Comparison of ENCODE assay signal across 28 mouse cellular contexts in the genomic region with DNA sequence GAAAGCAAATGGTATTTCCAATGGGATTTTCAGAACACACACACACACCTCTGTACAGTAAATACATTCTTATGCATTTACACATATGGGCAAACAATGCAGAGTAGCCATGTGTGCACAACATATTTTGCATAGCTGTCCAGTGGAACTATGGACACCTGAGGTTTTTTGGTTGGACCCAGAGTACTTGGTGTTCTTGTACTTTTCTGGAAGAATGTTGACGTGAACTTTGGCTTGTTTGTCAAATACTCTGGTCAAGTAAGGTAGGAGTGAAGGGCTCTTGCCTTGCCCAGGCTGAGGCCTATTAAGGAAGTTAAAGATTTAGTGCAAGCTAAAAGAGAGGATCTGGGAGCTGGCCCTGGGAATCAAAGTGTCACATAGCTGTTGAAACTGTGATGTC.
DNase-seq lines count a peak whose midpoint lies in the region; ATAC-seq lines count a peak whose summit lies in the region.
"Had no signal": no experiment of that assay in that cellular context is flagged by ENCODE, and none has a peak within 500 bp of the region (broad histone marks: within the 10 kb centered on the region; RNA-seq: fewer than 3 reads in every experiment).

No protein-coding gene starts in this region.

- H3K4me3 ChIP-seq in lung, embryonic 15.5 days: no peak overlapping the region
- H3K4me3 ChIP-seq: embryonic facial prominence, embryonic 10.5 days; embryonic facial prominence, embryonic 13.5 days; erythroblast, embryonic 14.5 days; forebrain, embryonic 12.5 days; forebrain, embryonic 15.5 days; heart, embryonic 12.5 days; heart, embryonic 15.5 days; hindbrain, embryonic 10.5 days; hindbrain, embryonic 13.5 days had no signal

- H3K27me3 ChIP-seq in lung, embryonic 15.5 days: no peaks in the 10 kb centered on the region
- H3K27me3 ChIP-seq: embryonic facial prominence, embryonic 13.5 days; forebrain, embryonic 12.5 days; forebrain, embryonic 15.5 days; heart, embryonic 12.5 days; heart, embryonic 15.5 days; hindbrain, embryonic 13.5 days had no signal

- H3K9me3 ChIP-seq in lung, embryonic 15.5 days: no peaks in the 10 kb centered on the region
- H3K9me3 ChIP-seq: embryonic facial prominence, embryonic 10.5 days; embryonic facial prominence, embryonic 13.5 days; forebrain, embryonic 12.5 days; forebrain, embryonic 15.5 days; heart, embryonic 12.5 days; heart, embryonic 15.5 days; hindbrain, embryonic 10.5 days; hindbrain, embryonic 13.5 days had no signal

- H3K36me3 ChIP-seq in lung, embryonic 15.5 days: no peaks in the 10 kb centered on the region
- H3K36me3 ChIP-seq: embryonic facial prominence, embryonic 10.5 days; embryonic facial prominence, embryonic 13.5 days; forebrain, embryonic 12.5 days; forebrain, embryonic 15.5 days; heart, embryonic 12.5 days; heart, embryonic 15.5 days; hindbrain, embryonic 10.5 days; hindbrain, embryonic 13.5 days had no signal

- 0 out of 2 replicates have a peak, but pooled peaks have one; percentile 19 for ATAC-seq in lung, embryonic 15.5 days (ENCODE audit: borderline replicate concordance, extremely low read depth, low FRiP score, low TSS enrichment)
- ATAC-seq: forebrain, embryonic 15.5 days had no signal

- DNase-seq in kidney, adult 8-10 months: peak; percentile 5 to 22
- no peak for DNase-seq in kidney, postnatal 25 days
- no peak for DNase-seq in lung, postnatal 14 days
- DNase-seq in lung, postnatal 25 days (ENCODE audit: low spot score): peak; percentile 79
- DNase-seq in adrenal gland, adult 18-20 months (ENCODE audit: low spot score in 2 of 2): no peak
- no peak for DNase-seq in thymus, adult 18-20 months
- DNase-seq: adrenal gland, adult 8-10 months; adrenal gland, postnatal 25 days; B cell, adult 2 months; cerebellum, adult 11-12 months; cerebellum, adult 8-10 months; cerebellum, postnatal 10 days; cerebellum, postnatal 36 days; embryo, embryonic 11 days; gastrocnemius, postnatal 25 days; heart, adult 18-20 months; heart, postnatal 10 days; heart, postnatal 36 days had no signal

- H3K9ac ChIP-seq in lung, embryonic 15.5 days: no peak overlapping the region
- H3K9ac ChIP-seq: embryonic facial prominence, embryonic 13.5 days; forebrain, embryonic 12.5 days; forebrain, embryonic 15.5 days; heart, embryonic 12.5 days; heart, embryonic 15.5 days; hindbrain, embryonic 13.5 days had no signal

- peak overlapping the region; percentile 41; the same call in 1 of the 2 replicates for H3K27ac ChIP-seq in lung, embryonic 15.5 days
- H3K27ac ChIP-seq: embryonic facial prominence, embryonic 10.5 days; embryonic facial prominence, embryonic 13.5 days; forebrain, embryonic 12.5 days; forebrain, embryonic 15.5 days; heart, embryonic 15.5 days; hindbrain, embryonic 10.5 days; hindbrain, embryonic 13.5 days had no signal

- H3K4me2 ChIP-seq in lung, embryonic 15.5 days: no peak overlapping the region
- H3K4me2 ChIP-seq: embryonic facial prominence, embryonic 13.5 days; forebrain, embryonic 12.5 days; forebrain, embryonic 15.5 days; heart, embryonic 12.5 days; heart, embryonic 15.5 days; hindbrain, embryonic 13.5 days had no signal

- WGBS in lung, embryonic 15.5 days: 53% methylated on average over 1 of the region's 1 CpGs

- no peaks in the 10 kb centered on the region; the same call in 1 of the 2 replicates for H3K4me1 ChIP-seq in lung, embryonic 15.5 days
- H3K4me1 ChIP-seq: embryonic facial prominence, embryonic 10.5 days; embryonic facial prominence, embryonic 13.5 days; forebrain, embryonic 12.5 days; forebrain, embryonic 15.5 days; heart, embryonic 12.5 days; heart, embryonic 15.5 days; hindbrain, embryonic 10.5 days; hindbrain, embryonic 13.5 days had no signal

Comparison
In these comparisons a context has a peak if more than half of its experiments do, and no peak if none do; other contexts are left out.
1. DNase-seq: peak in kidney, adult 8-10 months (2 of 2) and lung, postnatal 25 days (single experiment); none in kidney, postnatal 25 days (0 of 2), lung, postnatal 14 days (single experiment), adrenal gland, adult 18-20 months (0 of 2) and thymus, adult 18-20 months (0 of 2).